Mouse (Mus musculus): ENCODE data around the gene Pip4k2b. TPM values are rescaled to one million over a fixed set of nuclear protein-coding genes. Genes with fewer than 3 reads are reported as not detected.
A peak's percentile ranks its signal among the peaks of the same experiment; 100 is the strongest.

The Pip4k2b gene
- polyA plus RNA-seq, 1 experiment from 2014 or later, result 4.4 TPM

DNA sequence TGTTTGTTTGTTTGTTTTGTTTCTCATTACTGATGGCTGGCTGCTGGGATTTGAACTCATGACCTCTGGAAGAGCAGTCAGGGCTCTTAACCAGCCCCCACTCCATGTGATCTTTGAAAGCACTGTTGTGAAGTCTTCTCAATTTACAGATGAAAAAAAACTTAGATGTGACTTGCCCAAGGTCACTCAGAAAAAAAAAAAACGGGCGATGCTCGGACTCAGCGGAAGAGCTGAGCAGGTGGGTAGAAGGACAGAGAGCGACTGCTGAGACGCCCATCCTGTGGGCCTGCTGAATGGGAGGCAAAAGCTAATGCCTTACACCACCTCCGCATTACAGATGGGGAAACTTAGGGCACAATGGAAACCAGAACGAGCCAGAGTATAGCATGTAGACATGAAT, 47.8 kb downstream of the Pip4k2b start:
- 63% methylated on average over 8 of the region's 8 CpGs for WGBS
- H3K4me1 ChIP-seq (ENCODE audit: control insufficient read depth, insufficient read depth, low read depth, low read length), result peaks cover 52% of the 10 kb centered on the region
- H3K4me3 ChIP-seq (ENCODE audit: low read length), result no peak overlapping the region; the same call in 1 of the 2 replicates
- ATAC-seq, result no peak
- H3K27ac ChIP-seq (ENCODE audit: low read depth, low read length), result no peak overlapping the region
- no peak overlapping the region for H3K9ac ChIP-seq (ENCODE audit: low read depth, low read length)
- H3K4me2 ChIP-seq (ENCODE audit: low read length), result peak overlapping the region; percentile 89
- no peaks in the 10 kb centered on the region for H3K27me3 ChIP-seq (replicated peaks; ENCODE audit: control insufficient read depth, insufficient read depth, low read length)
- peaks cover 4% of the 10 kb centered on the region; the same call in 1 of the 2 replicates for H3K36me3 ChIP-seq (ENCODE audit: control insufficient read depth, insufficient read depth, low read length)
- no peaks in the 10 kb centered on the region for H3K9me3 ChIP-seq (ENCODE audit: control insufficient read depth, low read length)

DNA sequence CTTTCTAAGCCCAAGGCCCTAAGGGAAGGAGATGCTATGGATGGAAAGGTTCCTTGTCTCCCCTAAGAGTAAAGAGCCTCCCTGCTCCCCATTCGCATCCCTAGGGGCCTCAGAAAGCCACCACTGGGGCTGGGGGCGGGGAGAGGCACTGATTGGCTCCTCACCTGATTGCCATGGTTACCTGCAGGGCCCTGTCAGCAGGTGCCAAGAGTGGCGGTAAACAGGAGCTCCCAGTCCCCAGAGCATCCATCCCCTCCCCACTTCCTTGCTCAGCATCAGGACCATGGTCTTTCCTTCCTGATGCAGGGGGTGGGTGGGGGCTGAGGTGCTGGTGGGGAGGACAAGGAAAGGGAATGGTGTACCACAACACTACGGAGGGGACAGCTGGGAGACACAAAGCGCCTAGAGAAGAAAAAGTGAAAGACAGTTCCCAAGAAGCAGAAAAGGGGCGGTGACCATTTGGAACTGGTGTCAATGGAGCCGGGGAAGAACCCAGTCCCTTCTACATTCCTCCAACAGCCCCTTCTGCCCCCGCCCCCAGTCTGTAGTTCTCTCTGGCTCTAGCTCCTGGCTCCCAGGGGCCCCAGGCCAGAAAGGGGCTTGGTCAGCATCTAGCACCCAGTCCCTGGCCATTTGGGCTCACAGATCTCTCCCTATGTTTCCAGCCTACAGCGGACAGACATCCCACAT, 48.6 kb downstream of the Pip4k2b start:
- Histone ChIP-seq H3K27ac (ENCODE audit: low read depth, low read length) (peak overlapping the region; percentile 60), H3K27me3 (replicated peaks; ENCODE audit: control insufficient read depth, insufficient read depth, low read length) (no peaks in the 10 kb centered on the region), H3K4me3 (ENCODE audit: low read length) (peak overlapping the region; percentile 12), H3K9ac (ENCODE audit: low read depth, low read length) (peak overlapping the region; percentile 12; the same call in 1 of the 2 replicates), H3K9me3 (ENCODE audit: control insufficient read depth, low read length) (no peaks in the 10 kb centered on the region), H3K4me2 (ENCODE audit: low read length) (peak overlapping the region; percentile 52), H3K4me1 (ENCODE audit: control insufficient read depth, insufficient read depth, low read depth, low read length) (peaks cover 44% of the 10 kb centered on the region), H3K36me3 (ENCODE audit: control insufficient read depth, insufficient read depth, low read length) (peaks cover 12% of the 10 kb centered on the region)
- no peak for ATAC-seq
- 19% methylated on average over 9 of the region's 9 CpGs for WGBS

DNA sequence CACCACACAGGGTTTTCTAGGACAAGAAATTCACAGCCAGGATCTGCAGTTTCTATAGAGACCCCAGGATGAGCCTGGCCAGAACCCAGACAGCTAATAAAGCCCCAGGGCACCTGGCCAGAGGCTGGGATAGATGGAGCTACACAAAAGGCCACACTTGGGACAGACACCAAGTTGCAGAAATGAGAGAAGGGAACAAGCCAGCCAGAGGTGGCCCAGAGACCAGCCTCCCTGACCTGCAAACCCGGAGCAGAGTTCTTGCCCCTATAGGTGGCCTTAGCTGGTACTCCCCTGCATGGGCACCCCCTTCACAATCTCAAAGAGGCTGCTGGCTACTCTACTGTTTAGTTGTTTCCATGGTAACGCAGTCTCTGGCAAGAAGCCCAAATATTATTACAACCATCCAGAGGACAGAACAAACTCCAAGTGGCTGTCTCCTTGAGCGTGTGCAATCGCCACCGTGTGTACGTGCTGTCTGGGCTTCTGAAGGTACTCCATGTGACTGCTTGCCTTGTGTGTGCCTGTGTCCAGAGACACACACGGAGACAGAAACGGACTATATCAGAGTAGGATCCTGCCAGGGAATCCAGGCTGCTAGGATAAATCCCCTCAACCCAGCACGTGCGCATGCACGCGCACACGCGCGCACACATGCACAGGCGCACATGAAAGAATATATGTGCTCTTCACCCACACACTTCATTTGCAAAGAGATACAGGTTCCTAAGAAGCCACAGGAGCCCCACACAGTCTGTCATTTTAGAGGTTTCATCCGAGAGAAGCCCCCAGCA, 49.4 kb downstream of the Pip4k2b start:
- H3K27me3 ChIP-seq (replicated peaks; ENCODE audit: control insufficient read depth, insufficient read depth, low read length), result no peaks in the 10 kb centered on the region
- H3K9ac ChIP-seq (ENCODE audit: low read depth, low read length), result peak overlapping the region; percentile 24; the same call in 1 of the 2 replicates
- peaks cover 18% of the 10 kb centered on the region for H3K36me3 ChIP-seq (ENCODE audit: control insufficient read depth, insufficient read depth, low read length)
- ATAC-seq, result peak; percentile 26; the same call in 1 of the 2 replicates
- H3K27ac ChIP-seq (ENCODE audit: low read depth, low read length), result peak overlapping the region; percentile 60
- H3K4me2 ChIP-seq (ENCODE audit: low read length), result peak overlapping the region; percentile 52
- H3K4me1 ChIP-seq (ENCODE audit: control insufficient read depth, insufficient read depth, low read depth, low read length), result peaks cover 43% of the 10 kb centered on the region
- WGBS, result 29% methylated on average over 17 of the region's 17 CpGs
- no peaks in the 10 kb centered on the region for H3K9me3 ChIP-seq (ENCODE audit: control insufficient read depth, low read length)
- peak overlapping the region; percentile 12 for H3K4me3 ChIP-seq (ENCODE audit: low read length)

DNA sequence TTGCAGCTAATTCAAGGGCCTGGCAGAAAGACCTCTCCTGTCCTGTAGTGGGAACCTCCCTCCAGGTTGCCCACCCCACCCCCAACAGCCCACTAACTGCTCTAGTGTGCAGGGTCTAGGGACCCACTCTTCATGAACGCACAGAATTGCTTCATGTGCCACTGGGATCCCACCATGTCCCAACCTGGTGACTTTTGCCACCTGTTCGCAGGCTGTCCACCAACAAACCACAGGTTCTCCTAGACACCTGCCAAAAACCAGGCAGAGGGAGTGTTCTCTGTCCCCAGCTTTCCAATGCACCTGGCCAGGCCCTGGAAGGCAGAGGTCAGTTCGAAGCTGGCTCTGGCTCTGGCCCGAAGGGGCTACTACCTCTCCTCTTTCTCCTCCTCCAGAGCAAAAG, 50.1 kb downstream of the Pip4k2b start:
- no peaks in the 10 kb centered on the region for H3K9me3 ChIP-seq (ENCODE audit: control insufficient read depth, low read length)
- peaks cover 43% of the 10 kb centered on the region for H3K4me1 ChIP-seq (ENCODE audit: control insufficient read depth, insufficient read depth, low read depth, low read length)
- H3K4me3 ChIP-seq (ENCODE audit: low read length), result no peak overlapping the region
- peak overlapping the region; percentile 45 for H3K27ac ChIP-seq (ENCODE audit: low read depth, low read length)
- peak overlapping the region; percentile 52 for H3K4me2 ChIP-seq (ENCODE audit: low read length)
- 0 out of 2 replicates have a peak overlapping the region, but pooled peaks have one; percentile 24 for H3K9ac ChIP-seq (ENCODE audit: low read depth, low read length)
- ATAC-seq, result no peak
- peaks cover 24% of the 10 kb centered on the region for H3K36me3 ChIP-seq (ENCODE audit: control insufficient read depth, insufficient read depth, low read length)
- no peaks in the 10 kb centered on the region for H3K27me3 ChIP-seq (replicated peaks; ENCODE audit: control insufficient read depth, insufficient read depth, low read length)
- 61% methylated on average over 4 of the region's 4 CpGs for WGBS

DNA sequence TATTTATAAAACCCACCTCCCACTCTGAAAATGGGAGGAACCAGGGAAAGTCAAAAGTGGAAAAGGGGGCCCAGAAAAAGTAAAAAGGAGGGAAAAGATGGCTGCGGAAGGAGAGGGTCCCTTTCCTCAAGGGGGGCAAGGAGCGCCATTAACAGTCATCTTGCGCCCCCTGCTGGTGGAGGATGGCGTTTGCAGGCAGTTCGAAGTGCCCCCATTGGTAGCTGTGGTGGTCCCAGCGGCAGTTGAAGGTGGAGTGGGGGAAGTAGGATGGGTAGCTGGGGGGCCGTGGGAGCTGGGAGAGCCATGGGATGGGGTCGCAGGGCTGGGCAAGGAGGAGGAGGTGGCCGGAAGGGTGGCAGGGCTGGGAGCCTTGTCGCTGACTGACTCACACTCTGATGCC, 54.6 kb downstream of the Pip4k2b start:
- H3K9me3 ChIP-seq (ENCODE audit: control insufficient read depth, low read length), result no peaks in the 10 kb centered on the region
- ATAC-seq, result no peak
- 23% methylated on average over 10 of the region's 10 CpGs for WGBS

DNA sequence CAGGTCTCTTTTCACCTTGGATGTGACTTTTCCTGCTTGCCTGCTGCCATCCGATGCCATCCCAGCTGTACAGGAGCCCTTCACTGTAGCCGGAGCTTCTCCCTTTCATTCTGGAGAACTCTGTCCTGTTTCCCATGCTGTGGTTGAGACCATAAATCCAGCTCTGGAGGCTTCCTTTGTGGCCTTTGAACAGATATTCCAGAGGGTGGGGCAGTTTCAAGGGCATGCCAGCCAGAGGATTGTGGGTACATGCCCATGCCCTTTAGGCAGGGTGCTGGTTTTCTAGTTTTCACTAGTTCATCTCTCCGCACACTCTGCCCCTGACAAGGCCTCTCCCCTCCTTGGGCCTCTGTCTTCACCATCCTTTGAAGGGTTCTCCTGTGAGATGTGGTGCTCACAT, 57.4 kb downstream of the Pip4k2b start:
- peaks cover 31% of the 10 kb centered on the region for H3K36me3 ChIP-seq (ENCODE audit: control insufficient read depth, insufficient read depth, low read length)
- no peak overlapping the region for H3K4me3 ChIP-seq (ENCODE audit: low read length)
- no peaks in the 10 kb centered on the region for H3K9me3 ChIP-seq (ENCODE audit: control insufficient read depth, low read length)
- H3K27me3 ChIP-seq (replicated peaks; ENCODE audit: control insufficient read depth, insufficient read depth, low read length), result no peaks in the 10 kb centered on the region
- ATAC-seq, result no peak
- H3K4me2 ChIP-seq (ENCODE audit: low read length), result no peak overlapping the region
- no peak overlapping the region for H3K27ac ChIP-seq (ENCODE audit: low read depth, low read length)
- peaks cover 9% of the 10 kb centered on the region for H3K4me1 ChIP-seq (ENCODE audit: control insufficient read depth, insufficient read depth, low read depth, low read length)
- no peak overlapping the region; the same call in 1 of the 2 replicates for H3K9ac ChIP-seq (ENCODE audit: low read depth, low read length)
- WGBS, result 90% methylated on average over 3 of the region's 3 CpGs

More for the DNA sequence above, 54.6 kb downstream of the Pip4k2b start:
- no peak overlapping the region for H3K27ac ChIP-seq (ENCODE audit: low read depth, low read length)
- H3K9ac ChIP-seq (ENCODE audit: low read depth, low read length), result no peak overlapping the region
- H3K27me3 ChIP-seq (replicated peaks; ENCODE audit: control insufficient read depth, insufficient read depth, low read length), result no peaks in the 10 kb centered on the region
- peaks cover 20% of the 10 kb centered on the region for H3K4me1 ChIP-seq (ENCODE audit: control insufficient read depth, insufficient read depth, low read depth, low read length)
- no peak overlapping the region for H3K4me3 ChIP-seq (ENCODE audit: low read length)
- H3K4me2 ChIP-seq (ENCODE audit: low read length), result no peak overlapping the region
- H3K36me3 ChIP-seq (ENCODE audit: control insufficient read depth, insufficient read depth, low read length), result peaks cover 29% of the 10 kb centered on the region

DNA sequence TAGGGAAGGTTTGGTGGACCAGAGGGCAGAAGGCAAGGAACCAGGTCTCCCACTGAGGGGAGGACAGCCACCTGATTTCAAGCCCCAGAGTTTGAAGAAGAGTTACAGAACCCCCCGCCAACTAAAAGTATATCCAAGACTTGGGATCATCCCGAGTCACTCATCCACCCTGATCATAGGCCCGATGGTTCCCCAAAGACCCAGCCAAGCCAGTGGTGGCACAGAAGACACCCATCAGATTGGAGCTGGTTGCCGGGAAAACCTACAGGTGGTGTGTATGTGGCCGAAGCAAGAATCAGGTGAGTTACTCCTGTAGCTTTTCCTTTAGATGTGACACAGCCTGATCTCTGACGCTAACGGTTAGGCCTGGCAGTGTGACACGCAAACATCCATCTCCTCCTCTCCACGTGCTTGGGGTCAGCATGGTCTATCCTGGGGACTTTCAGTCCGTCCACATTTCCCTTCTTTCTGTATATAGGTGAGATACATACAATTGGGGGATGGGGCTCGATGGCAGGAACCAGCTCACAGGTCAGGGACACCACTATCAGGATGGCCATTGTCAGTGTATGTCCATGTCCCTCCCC, 58.1 kb downstream of the Pip4k2b start:
- WGBS, result 70% methylated on average over 11 of the region's 11 CpGs

DNA sequence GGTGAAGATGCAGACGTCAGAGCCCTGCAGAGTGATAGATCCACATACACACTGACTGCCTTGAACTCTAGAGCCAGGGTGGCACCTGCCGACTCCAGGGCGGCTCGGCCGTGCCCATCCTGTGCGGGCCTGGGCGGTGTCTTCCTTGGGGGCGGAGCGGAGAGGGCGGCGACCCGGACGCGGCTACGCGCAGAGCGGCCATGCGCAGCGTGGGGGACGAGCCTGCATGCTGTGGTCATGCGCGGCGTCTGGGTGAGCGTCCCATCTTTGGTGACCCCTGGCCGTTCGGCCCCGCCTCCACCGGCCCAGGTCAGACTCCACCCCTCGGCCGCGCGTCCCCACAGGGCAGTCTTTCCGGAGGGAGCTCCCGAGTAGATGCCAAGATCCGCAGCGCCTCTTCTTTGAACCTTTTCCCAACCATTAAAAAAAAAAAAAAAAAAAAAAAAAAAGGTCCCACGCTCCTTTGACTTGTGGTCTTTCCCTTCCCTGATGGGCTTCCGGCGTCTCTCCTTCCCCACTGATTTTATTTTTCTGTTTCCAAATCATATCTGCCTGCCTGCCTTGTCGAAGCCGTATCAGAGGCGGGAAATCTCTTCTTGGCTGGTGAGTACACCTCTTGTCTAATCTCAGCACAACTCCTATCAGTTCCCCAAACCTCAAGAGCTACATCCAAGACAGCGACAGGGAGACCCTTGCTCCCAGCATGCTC, 58.7 kb downstream of the Pip4k2b start, which contains the start of gene Cisd3:
Gene Cisd3 (plus strand): TSS at position 214 of the 709 bp plus-strand sequence.
- Histone ChIP-seq H3K4me3 (ENCODE audit: low read length) (peak within 1 kb of the TSS; percentile 50), H3K27me3 (replicated peaks; ENCODE audit: control insufficient read depth, insufficient read depth, low read length) (no peaks in the 10 kb centered on the region), H3K27ac (ENCODE audit: low read depth, low read length) (peak within 1 kb of the TSS; percentile 54; the same call in 1 of the 2 replicates), H3K9ac (ENCODE audit: low read depth, low read length) (peak within 1 kb of the TSS; percentile 70), H3K36me3 (ENCODE audit: control insufficient read depth, insufficient read depth, low read length) (peaks cover 26% of the 10 kb centered on the region), H3K9me3 (ENCODE audit: control insufficient read depth, low read length) (no peaks in the 10 kb centered on the region), H3K4me1 (ENCODE audit: control insufficient read depth, insufficient read depth, low read depth, low read length) (peaks cover 10% of the 10 kb centered on the region), H3K4me2 (ENCODE audit: low read length) (peak within 1 kb of the TSS; percentile 95)
- under 1% methylated on average over 43 of the region's 43 CpGs for WGBS
- peak; percentile 73 for ATAC-seq

More for the DNA sequence above, 58.1 kb downstream of the Pip4k2b start:
- Histone ChIP-seq H3K4me2 (ENCODE audit: low read length) (peak overlapping the region; percentile 95), H3K4me1 (ENCODE audit: control insufficient read depth, insufficient read depth, low read depth, low read length) (peaks cover 9% of the 10 kb centered on the region), H3K27me3 (replicated peaks; ENCODE audit: control insufficient read depth, insufficient read depth, low read length) (no peaks in the 10 kb centered on the region), H3K4me3 (ENCODE audit: low read length) (peak overlapping the region; percentile 50), H3K9ac (ENCODE audit: low read depth, low read length) (peak overlapping the region; percentile 70), H3K9me3 (ENCODE audit: control insufficient read depth, low read length) (no peaks in the 10 kb centered on the region), H3K27ac (ENCODE audit: low read depth, low read length) (no peak overlapping the region), H3K36me3 (ENCODE audit: control insufficient read depth, insufficient read depth, low read length) (peaks cover 30% of the 10 kb centered on the region)
- ATAC-seq, result no peak
